Mouse (Mus musculus) MEL (cell line): ENCODE results near the gene Stk19. TPM values are rescaled to one million over a fixed set of nuclear protein-coding genes. Genes with fewer than 3 reads are reported as not detected.

Source experiments
- polyA plus RNA-seq, 2 experiments: library from polyadenylated mRNA; stranded (reverse) in 1 of 2; unstranded in 1 of 2; fragments of >175 nt in 1 of 2; fragments of >200 nt in 1 of 2; gene quantifications; 2 replicates each; pipeline versions ENCODE4 v1.2.1 to v1.2.4; 2012; ENCODE audit warnings: low replicate concordance in 2 of 2, low read depth in 1 of 2; ENCODE audit not compliant: insufficient read length in 2 of 2, insufficient read depth in 1 of 2, missing spikeins in 1 of 2
- total RNA-seq: library from RNA; depleted of rRNA; stranded (reverse); fragments of 300-350 nt; gene quantifications from 2 replicates; pipeline ENCODE4 v1.2.3, GENCODE M21; 2012; rRNA removed

Gene Stk19
- total and polyA plus RNA-seq, 3 experiments: 43.3 to 56.5 TPM; not detected in 1

Other genes with a start within 250 kb of the Stk19 start
Only the 30 nearest of the 39 such genes appear.
- gene Egfl8, start 221.0 kb downstream of the Stk19 start, total RNA-seq: 0.56 and 0.89 TPM in 2 replicates
- gene Egfl8, start 221.0 kb downstream of the Stk19 start, polyA plus RNA-seq: 1 to 10 TPM in 1 of 2 experiments, not detected in 1; 1.6 TPM
- gene Ppt2, start 208.4 kb downstream of the Stk19 start, total RNA-seq: 20.2 and 29.2 TPM in 2 replicates
- 100 to 1,000 TPM in 1 of 2 experiments, 10 to 100 TPM in 1; 67.1 to 147 TPM for gene Ppt2, start 208.4 kb downstream of the Stk19 start, polyA plus RNA-seq
- gene Prrt1, start 207.4 kb downstream of the Stk19 start, total RNA-seq: not detected in 2 replicates
- 1 to 10 TPM in 1 of 2 experiments, not detected in 1; 1.0 TPM for gene Prrt1, start 207.4 kb downstream of the Stk19 start, polyA plus RNA-seq
- 4.4 and 7.0 TPM in 2 replicates for gene Fkbpl, start 192.2 kb downstream of the Stk19 start, total RNA-seq
- 1 to 10 TPM in 1 of 2 experiments, not detected in 1; 6.4 TPM for gene Fkbpl, start 192.2 kb downstream of the Stk19 start, polyA plus RNA-seq
- gene Atf6b, start 189.8 kb downstream of the Stk19 start, total RNA-seq: 39.6 and 45.3 TPM in 2 replicates
- gene Atf6b, start 189.8 kb downstream of the Stk19 start, polyA plus RNA-seq: 100 to 1,000 TPM in 1 of 2 experiments, not detected in 1; 101 TPM
- 0.16 and 0.27 TPM in 2 replicates for gene Tnxb, start 166.4 kb downstream of the Stk19 start, total RNA-seq
- gene Tnxb, start 166.4 kb downstream of the Stk19 start, polyA plus RNA-seq: under 1 TPM in 1 of 2 experiments, not detected in 1; 0.28 TPM
- gene C4b, start 93.1 kb downstream of the Stk19 start, total RNA-seq: 0.08 TPM in 1 of 2 replicates, not detected in the other
- under 1 TPM in 1 of 2 experiments, not detected in 1; 0.24 TPM for gene C4b, start 93.1 kb downstream of the Stk19 start, polyA plus RNA-seq
- gene Cyp21a1, start 32.4 kb downstream of the Stk19 start, total RNA-seq: not detected in 2 replicates
- not detected for gene Cyp21a1, start 32.4 kb downstream of the Stk19 start, polyA plus RNA-seq
- 15.2 and 18.0 TPM in 2 replicates for gene Dxo, start 74 bp upstream of the Stk19 start, total RNA-seq
- 10 to 100 TPM in 1 of 2 experiments, not detected in 1; 39.7 TPM for gene Dxo, start 74 bp upstream of the Stk19 start, polyA plus RNA-seq
- gene Skiv2l, start 13.3 kb upstream of the Stk19 start, total RNA-seq: 29.6 and 34.9 TPM in 2 replicates
- 10 to 100 TPM in 1 of 2 experiments, not detected in 1; 47.0 TPM for gene Skiv2l, start 13.3 kb upstream of the Stk19 start, polyA plus RNA-seq
- 58.8 and 67.6 TPM in 2 replicates for gene Nelfe, start 13.4 kb upstream of the Stk19 start, total RNA-seq
- 100 to 1,000 TPM in 1 of 2 experiments, not detected in 1; 192 TPM for gene Nelfe, start 13.4 kb upstream of the Stk19 start, polyA plus RNA-seq
- gene Cfb, start 25.6 kb upstream of the Stk19 start, total RNA-seq: 0.19 and 0.20 TPM in 2 replicates
- 1 to 10 TPM in 1 of 2 experiments, not detected in 1; 3.1 TPM for gene Cfb, start 25.6 kb upstream of the Stk19 start, polyA plus RNA-seq
- gene Zbtb12, start 42.5 kb upstream of the Stk19 start, total RNA-seq: 6.6 and 7.6 TPM in 2 replicates
- 10 to 100 TPM in 1 of 2 experiments, not detected in 1; 24.3 TPM for gene Zbtb12, start 42.5 kb upstream of the Stk19 start, polyA plus RNA-seq
- not detected in 2 replicates for gene Gm20547, start 45.1 kb upstream of the Stk19 start, total RNA-seq
- under 1 TPM in 1 of 2 experiments, not detected in 1; 0.03 TPM for gene Gm20547, start 45.1 kb upstream of the Stk19 start, polyA plus RNA-seq
- gene C2, start 61.3 kb upstream of the Stk19 start, total RNA-seq: 1.6 and 2.2 TPM in 2 replicates
- 1 to 10 TPM in 1 of 2 experiments, not detected in 1; 9.4 TPM for gene C2, start 61.3 kb upstream of the Stk19 start, polyA plus RNA-seq
- gene Ehmt2, start 61.5 kb upstream of the Stk19 start, total RNA-seq: 66.6 and 67.4 TPM in 2 replicates
- gene Ehmt2, start 61.5 kb upstream of the Stk19 start, polyA plus RNA-seq: 100 to 1,000 TPM in 1 of 2 experiments, not detected in 1; 113 TPM
- 0.12 TPM in 1 of 2 replicates, not detected in the other for gene Slc44a4, start 77.5 kb upstream of the Stk19 start, total RNA-seq
- under 1 TPM in 1 of 2 experiments, not detected in 1; 0.06 TPM for gene Slc44a4, start 77.5 kb upstream of the Stk19 start, polyA plus RNA-seq
- 6.5 and 7.0 TPM in 2 replicates for gene Neu1, start 94.3 kb upstream of the Stk19 start, total RNA-seq
- gene Neu1, start 94.3 kb upstream of the Stk19 start, polyA plus RNA-seq: 1 to 10 TPM in 1 of 2 experiments, not detected in 1; 7.9 TPM
- gene Hspa1b, start 122.3 kb upstream of the Stk19 start, total RNA-seq: 0.04 TPM in 1 of 2 replicates, not detected in the other
- not detected for gene Hspa1b, start 122.3 kb upstream of the Stk19 start, polyA plus RNA-seq
- not detected in 2 replicates for gene Gm20481, start 133.0 kb upstream of the Stk19 start, total RNA-seq
- not detected for gene Gm20481, start 133.0 kb upstream of the Stk19 start, polyA plus RNA-seq
- gene Hspa1a, start 135.2 kb upstream of the Stk19 start, total RNA-seq: 0.07 TPM in 1 of 2 replicates, not detected in the other
- gene Hspa1a, start 135.2 kb upstream of the Stk19 start, polyA plus RNA-seq: not detected
- gene Hspa1l, start 135.8 kb upstream of the Stk19 start, total RNA-seq: 0.07 and 0.15 TPM in 2 replicates
- 1 to 10 TPM in 1 of 2 experiments, not detected in 1; 1.6 TPM for gene Hspa1l, start 135.8 kb upstream of the Stk19 start, polyA plus RNA-seq
- 50.6 and 57.9 TPM in 2 replicates for gene Lsm2, start 144.9 kb upstream of the Stk19 start, total RNA-seq
- 100 to 1,000 TPM in 1 of 2 experiments, not detected in 1; 180 TPM for gene Lsm2, start 144.9 kb upstream of the Stk19 start, polyA plus RNA-seq
- gene Vars, start 164.0 kb upstream of the Stk19 start, total RNA-seq: 149 and 158 TPM in 2 replicates
- gene Vars, start 164.0 kb upstream of the Stk19 start, polyA plus RNA-seq: 100 to 1,000 TPM in 1 of 2 experiments, not detected in 1; 251 TPM
- 9.7 and 10.4 TPM in 2 replicates for gene Vwa7, start 179.6 kb upstream of the Stk19 start, total RNA-seq
- gene Vwa7, start 179.6 kb upstream of the Stk19 start, polyA plus RNA-seq: 1 to 10 TPM in 1 of 2 experiments, not detected in 1; 9.8 TPM
- 161 and 164 TPM in 2 replicates for gene Sapcd1, start 191.1 kb upstream of the Stk19 start, total RNA-seq
- 100 to 1,000 TPM in 1 of 2 experiments, not detected in 1; 124 TPM for gene Sapcd1, start 191.1 kb upstream of the Stk19 start, polyA plus RNA-seq
- gene Msh5, start 209.8 kb upstream of the Stk19 start, total RNA-seq: 17.9 and 26.3 TPM in 2 replicates
- gene Msh5, start 209.8 kb upstream of the Stk19 start, polyA plus RNA-seq: 10 to 100 TPM in 1 of 2 experiments, not detected in 1; 29.0 TPM
- 285 and 333 TPM in 2 replicates for gene Clic1, start 213.0 kb upstream of the Stk19 start, total RNA-seq
- 100 to 1,000 TPM; 309 to 335 TPM for gene Clic1, start 213.0 kb upstream of the Stk19 start, polyA plus RNA-seq
- gene Ddah2, start 222.1 kb upstream of the Stk19 start, total RNA-seq: 9.9 and 11.1 TPM in 2 replicates
- 1 to 10 TPM in 1 of 2 experiments, not detected in 1; 8.6 TPM for gene Ddah2, start 222.1 kb upstream of the Stk19 start, polyA plus RNA-seq
- not detected in 2 replicates for gene Ly6g6c, start 228.4 kb upstream of the Stk19 start, total RNA-seq
- gene Ly6g6c, start 228.4 kb upstream of the Stk19 start, polyA plus RNA-seq: under 1 TPM in 1 of 2 experiments, not detected in 1; 0.24 TPM